Mouse (Mus musculus) hindbrain, embryonic 11.5 days (tissue): Measurements from ENCODE around the gene Slf1. TPM values are rescaled to one million over a fixed set of nuclear protein-coding genes. Genes with fewer than 3 reads are reported as not detected.
"Not testable (repeated sequence)": the region's sequence is repeated elsewhere in the genome, so short reads cannot be mapped to it uniquely, and the experiment has no call there.

Experiments used
- ATAC-seq: fragments of 200-750 bp; cut with Nextera tagmentation; 2 replicates; pipeline ENCODE4 v1.8.0; 2017; ENCODE audit warnings: mild to moderate bottlenecking, moderate TSS enrichment, moderate library complexity; ENCODE audit not compliant: low FRiP score
- DNase-seq: peaks from one replicate; pipeline ENCODE4 v3.0.0-alpha.2; 2015; ENCODE audit warnings: low spot score
- H3K27ac ChIP-seq: fragments of 300-500 bp; sonication (generic); 2 replicates; pipeline ENCODE4 v1.5.1; 2014; ENCODE audit warnings: mild to moderate bottlenecking, low read depth, low read length
- H3K27me3 ChIP-seq: fragments of 300-500 bp; sonication (generic); 2 replicates; pipeline ENCODE4 v1.6.1; 2014; ENCODE audit warnings: mild to moderate bottlenecking, low read length, moderate library complexity, mixed read lengths; ENCODE audit not compliant: control insufficient read depth, insufficient read depth
- H3K36me3 ChIP-seq: fragments of 300-500 bp; sonication (generic); 2 replicates; pipeline ENCODE4 v1.6.1; 2014; ENCODE audit warnings: mild to moderate bottlenecking, low read length, moderate library complexity, mixed read lengths; ENCODE audit not compliant: control insufficient read depth, insufficient read depth
- H3K4me1 ChIP-seq: fragments of 300-500 bp; sonication (generic); replicated peaks from 2 replicates; pipeline ENCODE4 v1.6.1; 2014; ENCODE audit warnings: low read length, mixed read lengths; ENCODE audit not compliant: control insufficient read depth, insufficient read depth
- H3K4me2 ChIP-seq: fragments of 300-500 bp; sonication (generic); replicated peaks from 2 replicates; pipeline ENCODE4 v1.6.1; 2014; ENCODE audit warnings: mild to moderate bottlenecking, low read depth, low read length
- H3K4me3 ChIP-seq: fragments of 300-500 bp; sonication (generic); 2 replicates; pipeline ENCODE4 v1.5.1; 2014; ENCODE audit warnings: low read depth, low read length
- H3K9ac ChIP-seq: fragments of 300-500 bp; sonication (generic); 2 replicates; pipeline ENCODE4 v1.6.1; 2014; ENCODE audit warnings: low read depth, low read length
- H3K9me3 ChIP-seq: fragments of 300-500 bp; sonication (generic); 2 replicates; pipeline ENCODE4 v1.6.1; 2016; ENCODE audit warnings: low read length; ENCODE audit not compliant: control insufficient read depth
- WGBS: fragments of 180-500 bp; shearing (Covaris S2); extraction: QIAGEN DNeasy Blood & Tissue Kit; methylation state at CpG from one replicate; pipeline ENCODE4 v1.1.7; 2014; 5-methylcytosine and 5-hydroxymethylcytosine counted together
- polyA plus RNA-seq: library from polyadenylated mRNA; unstranded; fragments of >200 nt; fragmentation: Nextera tagmentation; extraction: Ambion mirVana; gene quantifications from 2 replicates; pipeline ENCODE4 v1.2.1, GENCODE M21; 2014

The Slf1 gene
- polyA plus RNA-seq, 1 experiment from 2014 or later, result 55.1 TPM

DNA sequence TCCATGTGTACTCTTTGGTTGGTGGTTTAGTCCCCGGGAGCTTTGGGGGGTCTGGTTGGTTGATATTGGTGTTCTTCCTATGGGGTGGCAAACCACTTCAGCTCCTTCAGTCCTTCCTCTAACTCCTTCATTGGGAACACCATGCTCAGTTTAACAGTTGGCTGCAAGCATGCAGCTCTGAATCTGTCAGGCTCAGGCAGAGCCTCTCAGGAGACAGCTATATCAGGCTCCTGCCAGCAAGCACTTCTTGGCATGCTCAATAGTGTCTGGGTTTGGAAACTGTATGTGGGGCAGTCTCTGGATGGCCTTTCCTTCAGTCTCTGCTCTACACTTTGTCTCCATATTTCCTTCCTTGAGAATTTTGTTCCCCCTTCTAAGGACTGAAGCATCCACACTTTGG lies 42.4 kb downstream of the Slf1 start:
- ATAC-seq, result not testable (repeated sequence)
- 100% methylated on average over 1 of the region's 1 CpGs for WGBS

DNA sequence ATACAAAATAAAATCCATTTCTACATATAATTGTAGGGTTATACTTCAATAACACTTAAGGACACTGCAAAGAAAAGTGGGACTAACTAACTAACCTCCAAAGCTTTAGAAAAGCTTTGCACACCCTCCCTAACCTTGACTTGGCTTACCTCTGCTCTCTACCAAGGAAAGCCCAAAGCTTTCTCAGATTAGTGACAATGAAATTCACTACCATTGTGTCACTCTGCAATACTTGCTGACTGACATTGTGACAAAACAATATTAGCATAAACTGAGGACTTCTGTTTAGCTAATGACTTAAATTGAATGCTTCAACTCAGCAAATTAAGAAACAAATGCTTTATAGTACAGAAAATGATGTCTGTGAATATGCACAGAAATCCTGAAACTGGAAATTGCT lies 63.2 kb downstream of the Slf1 start:
- Histone ChIP-seq H3K4me3 (no peak overlapping the region), H3K27ac (no peak overlapping the region), H3K4me1 (no peaks in the 10 kb centered on the region), H3K9me3 (no peaks in the 10 kb centered on the region), H3K4me2 (no peak overlapping the region), H3K9ac (no peak overlapping the region), H3K27me3 (no peaks in the 10 kb centered on the region), H3K36me3 (no peaks in the 10 kb centered on the region)
- no peak for DNase-seq
- no peak for ATAC-seq

More for the DNA sequence above, 42.4 kb downstream of the Slf1 start:
- not testable (repeated sequence) for H3K27ac ChIP-seq, H3K4me3 ChIP-seq, H3K4me1 ChIP-seq, H3K36me3 ChIP-seq, DNase-seq, H3K9me3 ChIP-seq, H3K27me3 ChIP-seq, H3K9ac ChIP-seq, H3K4me2 ChIP-seq

DNA sequence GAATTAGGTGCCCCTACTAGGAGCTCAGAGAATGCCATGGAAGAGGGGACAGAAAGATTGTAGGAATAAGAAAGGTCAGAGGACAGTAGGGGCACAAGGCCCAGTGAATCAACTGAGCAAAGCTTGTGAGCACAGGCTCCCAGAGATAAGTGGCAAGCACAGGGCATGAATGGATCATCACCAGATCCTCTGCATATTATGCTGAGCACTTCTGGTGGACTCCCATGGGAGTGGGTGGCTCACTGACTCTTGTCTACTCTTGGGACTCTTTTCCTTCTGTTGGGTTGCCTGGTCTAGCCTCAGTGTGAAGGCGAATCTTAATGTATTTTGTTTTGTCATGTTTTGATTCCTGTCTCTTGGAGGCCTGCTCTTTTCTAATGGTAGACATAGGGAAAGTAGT lies 66.4 kb downstream of the Slf1 start:
- no peak overlapping the region for H3K4me2 ChIP-seq
- no peaks in the 10 kb centered on the region for H3K4me1 ChIP-seq
- WGBS, result 96% methylated on average over 1 of the region's 1 CpGs
- H3K27me3 ChIP-seq, result no peaks in the 10 kb centered on the region
- H3K4me3 ChIP-seq, result no peak overlapping the region
- H3K36me3 ChIP-seq, result no peaks in the 10 kb centered on the region
- DNase-seq (no peak), ATAC-seq (no peak)
- no peak overlapping the region for H3K9ac ChIP-seq
- H3K27ac ChIP-seq, result no peak overlapping the region
- no peaks in the 10 kb centered on the region for H3K9me3 ChIP-seq

DNA sequence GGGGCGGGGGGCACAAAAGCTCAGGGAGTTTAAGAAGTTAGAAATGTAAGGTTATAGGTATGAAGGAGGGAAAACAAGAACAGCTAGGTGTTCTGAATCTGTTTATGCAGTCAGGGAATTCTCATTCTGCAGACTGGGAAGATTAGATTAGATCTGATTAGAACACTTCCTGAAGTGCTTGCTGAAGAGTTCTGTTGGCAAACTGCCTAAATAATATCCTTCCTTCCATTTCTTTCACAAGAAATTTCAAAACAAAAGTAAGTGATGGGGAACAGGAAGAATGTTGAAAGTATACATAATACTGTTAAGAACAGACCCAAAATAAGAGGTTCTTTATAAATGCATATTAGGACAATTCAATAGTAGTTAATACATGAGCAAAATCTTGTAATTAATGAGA lies 72.1 kb downstream of the Slf1 start:
- H3K4me2 ChIP-seq, result no peak overlapping the region
- no peak overlapping the region for H3K4me3 ChIP-seq
- H3K27me3 ChIP-seq, result no peaks in the 10 kb centered on the region
- no peak for DNase-seq
- H3K9ac ChIP-seq, result no peak overlapping the region
- no peak for ATAC-seq
- no peaks in the 10 kb centered on the region for H3K36me3 ChIP-seq
- H3K9me3 ChIP-seq, result no peaks in the 10 kb centered on the region
- H3K4me1 ChIP-seq, result no peaks in the 10 kb centered on the region
- no peak overlapping the region for H3K27ac ChIP-seq
- 88% methylated on average over 1 of the region's 1 CpGs for WGBS

- 86% methylated on average over 3 of the region's 3 CpGs for WGBS
- Histone ChIP-seq H3K27me3 (no peaks in the 10 kb centered on the region), H3K4me2 (no peak overlapping the region), H3K9me3 (no peaks in the 10 kb centered on the region), H3K36me3 (no peaks in the 10 kb centered on the region), H3K4me1 (no peaks in the 10 kb centered on the region), H3K9ac (no peak overlapping the region), H3K4me3 (no peak overlapping the region), H3K27ac (no peak overlapping the region)
- ATAC-seq, result no peak
- DNase-seq, result no peak
Observed at GRCm38 (mm10) chr13:77049736-77050135, 85.5 kb downstream of the Slf1 start.

DNA sequence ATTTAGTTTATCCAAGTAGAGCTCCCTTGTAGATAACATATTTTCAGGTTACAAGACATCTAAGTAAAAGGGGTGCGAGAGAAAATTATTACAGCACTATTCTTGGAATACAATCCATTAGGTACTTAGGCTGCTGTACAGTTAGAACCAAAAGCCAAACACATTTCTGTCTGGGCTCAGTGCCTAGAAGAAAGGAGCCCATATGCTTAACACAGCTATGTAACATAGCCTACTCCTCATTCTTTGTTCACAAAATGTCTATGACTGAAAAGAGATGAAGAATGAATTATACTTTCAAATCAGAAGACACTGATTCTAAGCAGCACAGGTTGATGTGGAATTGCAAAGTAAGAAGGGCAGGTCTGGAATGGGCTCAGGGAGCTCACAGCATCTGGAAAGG lies 86.8 kb downstream of the Slf1 start:
- Histone ChIP-seq H3K4me3 (no peak overlapping the region), H3K27ac (no peak overlapping the region), H3K9ac (no peak overlapping the region), H3K4me2 (no peak overlapping the region), H3K27me3 (no peaks in the 10 kb centered on the region), H3K4me1 (no peaks in the 10 kb centered on the region), H3K36me3 (no peaks in the 10 kb centered on the region), H3K9me3 (no peaks in the 10 kb centered on the region)
- DNase-seq, result no peak
- 91% methylated on average over 1 of the region's 1 CpGs for WGBS
- ATAC-seq, result no peak

- H3K4me3 ChIP-seq, result no peak overlapping the region
- ATAC-seq, result peak; percentile 56; the same call in 1 of the 2 replicates
- 75% methylated on average over 6 of the region's 6 CpGs for WGBS
Observed at GRCm38 (mm10) chr13:77047179-77047931, 87.9 kb downstream of the Slf1 start.

GRCm38 (mm10) chr13:77046416-77046815 lies 88.9 kb downstream of the Slf1 start:
- no peaks in the 10 kb centered on the region for H3K9me3 ChIP-seq
- no peaks in the 10 kb centered on the region for H3K36me3 ChIP-seq
- no peak overlapping the region for H3K27ac ChIP-seq
- no peaks in the 10 kb centered on the region for H3K4me1 ChIP-seq
- no peak overlapping the region for H3K4me3 ChIP-seq
- H3K4me2 ChIP-seq, result no peak overlapping the region
- DNase-seq (peak; percentile 12), ATAC-seq (no peak)
- no peak overlapping the region for H3K9ac ChIP-seq
- whole genome bisulfite sequencing, result 70% methylated on average over 10 of the region's 10 CpGs
- H3K27me3 ChIP-seq, result no peaks in the 10 kb centered on the region

More at GRCm38 (mm10) chr13:77047179-77047931, 87.9 kb downstream of the Slf1 start:
- DNase-seq, result peak; percentile 3
- no peaks in the 10 kb centered on the region for H3K9me3 ChIP-seq
- H3K4me1 ChIP-seq, result no peaks in the 10 kb centered on the region
- H3K36me3 ChIP-seq, result no peaks in the 10 kb centered on the region
- no peaks in the 10 kb centered on the region for H3K27me3 ChIP-seq
- no peak overlapping the region for H3K9ac ChIP-seq
- H3K4me2 ChIP-seq, result no peak overlapping the region
- no peak overlapping the region for H3K27ac ChIP-seq

GRCm38 (mm10) chr13:77045375-77045774 lies 89.9 kb downstream of the Slf1 start:
- no peak overlapping the region for H3K9ac ChIP-seq
- ATAC-seq (0 out of 2 replicates have a peak, but pooled peaks have one; percentile 52), DNase-seq (peak; percentile 22)
- H3K4me3 ChIP-seq, result no peak overlapping the region
- no peaks in the 10 kb centered on the region for H3K9me3 ChIP-seq
- H3K27ac ChIP-seq, result no peak overlapping the region
- no peaks in the 10 kb centered on the region for H3K36me3 ChIP-seq
- H3K4me1 ChIP-seq, result no peaks in the 10 kb centered on the region
- 96% methylated on average over 1 of the region's 1 CpGs for WGBS
- H3K4me2 ChIP-seq, result no peak overlapping the region
- no peaks in the 10 kb centered on the region for H3K27me3 ChIP-seq
